Mouse (Mus musculus): ENCODE measurements around the gene Lipk.

Lipk gene

DNA sequence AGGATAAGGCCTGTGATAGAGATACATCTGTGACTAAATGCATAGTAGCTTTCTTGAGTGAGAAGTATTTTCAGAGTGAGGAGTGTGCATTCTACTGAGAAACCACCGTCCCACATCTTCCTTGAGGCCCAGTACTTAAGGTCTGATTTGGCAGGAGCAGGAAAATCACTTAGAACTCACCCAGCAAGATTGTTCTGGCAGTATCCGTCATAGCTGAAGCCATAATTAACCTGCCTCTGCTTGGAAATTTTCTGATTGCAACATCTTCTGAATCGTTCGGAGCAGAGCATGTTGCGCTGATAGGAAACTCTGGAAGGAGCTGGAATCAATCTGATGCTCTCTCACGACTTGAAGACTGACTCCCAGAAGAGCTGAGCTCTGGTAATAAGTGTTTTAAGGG lies at the start of gene Lipk:
Lipk (plus strand) TSS at position 289 of the 400 bp plus-strand sequence.
- DNase-seq (ENCODE audit: low spot score), result no peak

DNA sequence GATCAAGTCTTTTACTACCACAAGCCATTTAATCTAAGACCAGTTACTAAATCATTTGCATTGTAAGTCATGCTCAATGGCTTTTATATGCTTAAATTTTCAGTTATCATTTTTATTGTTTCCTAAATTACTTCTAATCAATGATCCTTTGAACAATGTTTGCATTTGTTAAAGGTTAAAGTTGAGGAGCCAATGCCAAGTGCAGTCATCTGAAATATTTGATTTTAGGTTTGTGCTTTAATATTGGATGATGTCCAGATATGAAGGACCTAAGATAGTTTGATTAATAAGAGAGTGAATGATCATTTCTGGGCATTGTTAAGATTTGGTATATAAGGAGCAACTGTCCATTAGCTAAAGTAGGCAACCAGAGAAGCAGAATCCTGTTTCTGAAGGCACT lies 47.2 kb upstream of the Lipk start, which contains the start of gene Lipf:
Lipf (plus strand) TSS at position 301 of the 400 bp plus-strand sequence.
- no peak for DNase-seq (ENCODE audit: low spot score)

DNA sequence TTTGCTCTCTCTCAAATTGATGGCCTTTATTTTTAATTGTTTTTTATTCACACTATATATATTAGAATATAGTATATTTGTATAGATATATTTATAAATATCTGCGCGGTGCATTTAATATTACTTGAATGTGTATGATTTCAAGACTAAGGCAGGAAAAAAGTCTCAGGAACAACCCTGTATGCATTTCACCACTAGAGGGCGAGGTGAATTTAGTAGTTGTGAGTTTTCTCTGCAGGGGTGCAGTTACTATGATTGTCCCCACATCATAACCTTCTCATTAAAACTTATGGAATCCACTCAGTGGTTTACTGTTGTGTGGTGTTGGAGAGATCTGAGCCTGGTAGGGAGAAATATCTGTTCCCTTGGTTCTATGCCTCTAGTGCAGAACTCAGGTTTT lies 29.1 kb upstream of the Lipk start:
- DNase-seq (ENCODE audit: low spot score), result peak; percentile 61

DNA sequence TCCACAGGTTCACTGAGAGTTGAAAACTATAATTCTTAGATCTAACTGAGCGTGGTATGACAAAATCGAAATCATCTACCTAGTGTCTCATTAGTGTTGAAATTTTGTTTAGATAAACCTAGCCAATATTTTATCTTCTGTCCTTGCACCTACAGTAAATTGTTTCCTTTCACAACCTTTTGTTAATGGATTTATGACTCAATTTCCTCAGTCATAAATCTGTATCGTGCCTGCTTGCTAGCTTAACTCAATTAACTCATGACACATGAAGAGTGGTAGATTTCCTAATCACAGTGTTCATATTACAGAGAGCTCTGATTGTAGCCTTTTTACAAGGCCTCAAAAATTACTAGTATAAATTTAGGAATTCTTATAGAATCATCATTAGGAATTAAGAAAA lies 25.0 kb upstream of the Lipk start:
- DNase-seq (ENCODE audit: low spot score), result peak; percentile 10

DNA sequence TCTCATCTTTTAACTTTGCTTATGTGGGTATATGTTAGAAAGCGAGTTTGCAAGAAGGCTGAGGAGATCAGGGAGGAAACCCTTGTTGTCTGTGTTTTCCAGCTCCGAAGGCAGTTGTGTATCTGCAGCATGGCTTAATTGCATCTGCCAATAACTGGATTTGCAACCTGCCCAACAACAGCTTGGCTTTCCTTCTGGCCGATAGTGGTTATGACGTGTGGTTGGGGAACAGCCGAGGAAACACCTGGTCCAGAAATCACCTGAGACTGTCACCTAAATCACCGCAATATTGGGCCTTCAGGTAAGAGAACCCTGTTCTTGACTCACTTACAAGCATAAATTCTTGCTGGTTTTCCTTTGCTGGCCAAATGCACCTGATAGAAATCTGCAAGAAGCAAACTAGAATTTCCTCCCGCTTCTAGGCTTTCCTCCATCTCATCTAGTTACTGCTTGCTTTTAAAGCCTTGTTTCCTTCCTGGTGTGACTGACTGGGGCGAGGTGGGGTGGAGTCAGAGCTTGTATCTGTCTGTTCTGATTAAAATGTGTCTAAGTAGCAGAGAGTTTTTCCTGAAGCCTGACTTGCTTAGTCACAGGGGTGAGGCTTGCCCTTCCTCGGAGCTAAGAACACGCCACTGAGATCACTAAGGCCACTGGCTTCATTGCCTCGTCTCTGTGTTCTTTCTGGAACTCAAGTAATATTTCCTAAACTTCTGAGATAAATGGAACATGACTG lies 13.5 kb downstream of the Lipk start:
- no peak for DNase-seq (ENCODE audit: low spot score)

DNA sequence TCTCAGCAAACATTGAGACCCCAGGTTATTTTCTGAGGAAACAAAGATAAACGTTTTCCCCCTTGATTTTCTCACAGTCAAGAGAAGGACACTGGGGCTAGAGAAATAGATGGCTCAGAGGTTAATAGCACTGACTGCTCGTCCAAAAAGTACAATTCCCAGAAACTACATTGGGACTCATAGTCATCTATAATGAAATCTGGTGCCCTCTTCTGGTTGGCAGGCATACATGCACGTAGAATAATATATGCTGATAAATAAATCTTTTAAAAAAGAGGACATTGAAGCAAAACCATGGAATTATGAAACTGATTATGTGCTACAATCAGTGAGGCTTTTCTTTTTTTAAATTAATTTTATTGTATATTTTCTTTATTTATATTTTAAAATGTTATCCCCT lies 14.7 kb downstream of the Lipk start:
- DNase-seq (ENCODE audit: low spot score), result peak; percentile 42

DNA sequence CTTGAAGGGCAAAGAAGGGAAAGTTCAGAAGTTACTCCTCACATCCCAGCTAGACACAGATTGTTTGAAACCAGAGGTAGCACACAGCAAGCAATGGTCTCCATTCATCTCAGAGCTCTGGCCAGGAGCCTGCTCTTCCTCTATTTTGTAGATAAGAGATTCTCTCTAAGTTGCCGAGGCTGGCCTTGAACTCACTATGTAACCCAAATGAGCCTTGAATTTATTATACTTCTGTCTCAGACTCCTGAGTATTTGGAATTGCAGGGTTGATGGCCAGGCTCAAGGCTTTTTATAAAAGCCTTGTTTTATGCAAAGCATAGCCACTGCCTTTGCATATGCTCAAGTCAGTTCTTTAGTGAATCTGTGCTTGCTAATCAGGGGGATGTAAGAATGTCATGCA lies 31.6 kb downstream of the Lipk start:
- no peak for DNase-seq (ENCODE audit: low spot score)

DNA sequence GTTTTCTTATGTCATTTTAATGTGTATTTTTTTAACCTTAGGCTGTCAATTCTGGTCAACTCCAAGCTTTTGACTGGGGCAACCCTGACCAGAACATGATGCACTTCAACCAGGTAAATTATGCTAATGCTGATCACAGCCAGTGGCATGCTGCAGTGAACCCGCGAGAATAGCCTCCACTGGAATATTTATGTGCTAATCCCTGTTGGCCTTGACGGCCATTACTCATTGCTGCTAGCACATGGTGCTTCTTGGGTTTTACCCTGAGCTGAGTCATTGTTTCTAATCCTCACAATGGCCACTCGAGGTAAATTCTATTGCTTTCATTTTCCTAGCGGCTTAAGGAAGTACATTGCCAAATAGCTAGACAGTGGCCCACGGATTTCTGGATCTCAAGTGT lies 34.9 kb downstream of the Lipk start:
- DNase-seq (ENCODE audit: low spot score), result peak; percentile 9

DNA sequence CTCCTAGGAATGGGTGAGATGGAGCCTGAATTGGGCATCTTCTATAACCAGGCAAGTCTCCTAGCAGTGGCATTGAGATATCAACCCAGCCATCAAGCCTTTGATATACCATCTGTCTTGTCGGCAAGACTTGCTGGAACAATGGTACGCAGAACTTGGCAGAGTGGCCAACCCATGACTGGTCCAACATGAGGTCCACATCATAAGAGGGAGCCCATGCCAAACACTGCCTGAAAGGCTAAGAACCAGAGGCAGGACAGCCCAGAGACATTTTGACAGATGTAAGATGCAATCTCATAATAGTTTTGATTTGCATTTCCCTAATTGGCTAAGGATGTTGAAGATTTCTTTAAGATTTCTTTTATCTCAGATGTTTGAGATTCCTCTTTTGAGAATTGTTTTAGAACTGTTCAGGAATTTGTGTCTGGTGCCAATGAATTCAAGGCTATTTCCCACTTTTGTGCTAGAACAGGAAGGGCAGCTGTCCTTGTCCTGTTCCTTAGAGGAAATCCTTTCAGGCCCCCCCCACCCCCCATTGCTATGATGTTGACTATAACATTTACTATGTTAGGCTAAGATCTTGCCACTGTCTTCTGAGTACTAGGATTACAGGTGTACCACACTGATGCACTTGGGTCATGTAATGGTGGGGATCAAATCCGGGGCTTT lies 41.4 kb downstream of the Lipk start:
- no peak for DNase-seq (ENCODE audit: low spot score)

DNA sequence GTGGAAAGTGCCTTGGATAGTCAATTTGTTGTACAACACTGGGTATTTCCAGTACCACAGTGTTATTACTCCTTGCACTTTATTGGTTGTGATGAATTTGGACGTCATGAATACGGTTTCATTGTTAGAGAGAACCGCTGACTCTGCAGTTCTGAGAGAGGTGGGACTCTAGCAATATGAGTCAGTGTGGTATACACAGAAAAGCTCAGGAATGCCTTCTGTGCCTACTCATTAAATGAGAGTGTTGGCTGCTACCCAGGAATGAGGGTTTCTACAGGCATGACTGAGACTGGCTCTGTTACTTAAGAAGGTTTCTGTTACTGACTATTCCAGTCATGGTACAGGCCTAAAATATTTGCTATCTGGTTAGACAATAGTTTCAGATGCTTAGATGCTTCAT lies 43.4 kb downstream of the Lipk start:
- DNase-seq (ENCODE audit: low spot score), result no peak

DNA sequence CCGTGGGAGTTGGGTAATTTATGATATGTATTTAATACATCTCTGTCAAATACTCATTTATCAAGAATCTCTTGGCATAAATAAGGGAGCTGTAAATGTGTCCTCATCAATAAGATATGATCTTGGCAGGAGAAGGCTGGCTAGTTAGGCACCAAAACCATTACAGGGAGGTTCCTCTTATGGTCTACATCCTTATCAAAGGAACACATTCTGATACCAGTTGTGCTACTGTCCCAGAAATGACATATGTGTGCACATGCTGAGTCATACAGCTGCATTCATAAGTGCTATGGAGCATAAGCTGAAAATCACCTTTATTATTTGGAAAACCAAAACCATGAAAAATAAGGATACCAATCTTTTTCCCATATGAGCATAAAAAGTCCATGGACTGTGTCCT lies 55.5 kb downstream of the Lipk start:
- DNase-seq (ENCODE audit: low spot score), result no peak

DNA sequence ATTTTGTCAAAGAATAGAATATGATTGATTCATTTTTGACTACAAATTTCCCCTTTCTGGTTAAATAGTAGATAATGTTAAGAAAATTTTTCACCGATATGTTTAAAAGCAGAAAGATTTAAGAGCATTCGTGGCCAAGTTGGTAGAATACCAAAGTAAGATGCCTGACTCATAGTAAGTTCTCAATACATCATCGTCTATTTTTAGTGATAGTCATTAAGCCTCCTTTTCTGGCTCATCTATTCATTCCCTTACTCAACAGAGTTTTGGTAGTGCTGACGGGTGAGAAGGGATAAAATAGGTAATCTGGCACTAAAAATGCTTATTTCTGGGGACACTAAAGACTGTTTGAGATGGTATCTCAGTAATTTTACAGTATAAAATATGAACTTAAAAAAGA lies 56.0 kb downstream of the Lipk start:
- no peak for DNase-seq (ENCODE audit: low spot score)

DNA sequence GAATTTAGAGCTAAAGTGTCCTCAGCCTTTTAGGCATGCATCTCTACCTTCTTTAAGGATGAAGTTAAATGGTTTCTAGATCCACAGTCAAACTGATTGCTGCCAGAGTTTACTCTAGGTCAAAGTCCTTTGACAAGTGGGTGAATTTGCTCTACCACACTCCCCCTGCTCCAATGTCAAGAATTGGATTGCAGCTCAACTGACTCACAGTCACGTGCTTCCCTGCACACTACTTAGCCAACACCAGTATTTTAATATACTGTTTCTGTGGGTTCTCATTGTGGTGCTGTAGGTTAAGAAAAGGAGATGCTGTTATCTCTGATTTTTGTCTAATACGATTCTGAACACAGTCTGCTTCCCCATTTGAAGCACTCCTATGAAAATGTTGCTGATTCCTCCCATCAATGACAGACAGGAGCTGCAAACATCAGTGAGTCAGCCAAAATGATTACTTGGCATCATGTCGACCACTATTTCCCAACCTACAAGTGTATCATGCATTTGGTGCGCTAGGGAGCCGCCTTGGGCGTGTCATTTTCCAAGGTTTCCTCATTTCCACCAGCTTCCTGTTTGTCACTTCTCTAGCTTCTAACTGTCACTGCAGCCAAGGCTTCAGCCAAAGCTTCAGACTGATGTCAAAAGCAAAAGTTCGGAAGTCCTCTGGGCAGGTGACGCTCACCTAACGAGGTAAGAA lies 58.8 kb downstream of the Lipk start, which contains the start of gene Lipn:
Lipn (plus strand) TSS at position 580 of the 694 bp plus-strand sequence.
- DNase-seq (ENCODE audit: low spot score), result no peak

DNA sequence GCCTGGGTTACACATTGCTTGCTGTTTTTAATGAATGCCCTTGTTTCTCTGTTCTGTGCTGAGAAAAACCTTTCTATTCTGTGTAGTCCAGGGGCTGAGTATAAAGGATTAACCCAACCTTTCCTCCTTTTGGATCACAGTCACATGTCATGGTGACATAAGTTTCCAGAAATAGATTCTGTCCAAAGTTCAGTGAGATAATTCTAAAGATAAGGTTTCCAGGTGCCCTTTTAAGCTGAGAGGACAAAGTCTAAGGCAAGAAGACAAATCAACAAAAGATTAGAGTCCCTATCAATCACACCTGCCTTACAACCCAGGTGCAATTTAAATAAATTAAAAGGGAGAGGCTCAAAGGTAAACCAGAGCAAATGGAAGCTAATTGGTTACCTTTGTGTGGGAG lies 66.1 kb downstream of the Lipk start:
- DNase-seq (ENCODE audit: low spot score), result no peak

DNA sequence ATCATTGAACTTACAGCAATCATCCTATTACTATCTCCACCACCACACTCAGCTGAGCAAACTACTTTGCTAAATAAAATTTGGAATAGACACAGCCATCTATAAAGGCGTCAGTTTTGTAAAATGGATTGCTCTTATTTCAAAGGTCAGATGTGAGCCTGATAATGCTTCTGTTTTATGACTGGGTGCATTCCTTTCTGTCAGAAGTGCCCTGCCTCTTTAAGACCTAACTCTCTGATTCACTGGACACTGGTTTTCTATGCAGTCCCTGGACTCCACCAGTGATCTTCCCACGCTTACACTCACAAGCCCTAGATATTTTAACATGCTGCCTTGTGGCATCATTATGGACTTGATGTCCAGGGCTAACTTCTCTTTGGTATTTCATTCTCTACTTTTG lies 70.0 kb downstream of the Lipk start:
- DNase-seq (ENCODE audit: low spot score), result no peak

DNA sequence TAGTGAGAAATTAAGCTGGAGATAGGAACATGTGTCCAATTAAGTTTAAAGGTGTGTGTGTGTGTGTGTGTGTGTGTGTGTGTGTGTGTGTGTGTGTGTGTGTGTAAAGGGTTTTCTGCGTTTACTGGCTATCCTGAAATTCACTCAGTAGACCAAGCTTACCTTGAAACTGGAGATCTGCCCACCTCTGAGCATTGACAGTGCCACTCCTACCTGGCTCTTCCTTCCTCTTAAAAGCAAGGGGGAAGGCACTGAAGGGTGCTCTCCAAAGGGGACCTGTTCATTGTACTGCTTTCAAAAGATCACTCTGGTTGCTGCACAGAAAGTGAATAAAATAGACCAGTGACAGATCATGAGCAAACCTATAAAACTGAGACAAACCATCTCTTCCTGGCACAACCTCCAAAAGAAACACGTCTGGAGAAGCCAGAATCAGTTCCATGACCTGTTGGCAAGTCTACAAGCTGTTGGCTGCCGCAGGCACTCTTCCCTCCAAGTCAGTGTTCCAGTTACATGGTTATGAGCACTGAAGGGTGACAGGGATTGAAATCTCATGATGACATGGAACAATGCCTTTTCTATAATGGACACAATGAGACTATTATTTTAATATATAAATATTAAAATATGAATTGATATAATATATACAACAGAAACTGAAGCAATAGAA lies 81.1 kb downstream of the Lipk start:
- no peak for DNase-seq (ENCODE audit: low spot score)

DNA sequence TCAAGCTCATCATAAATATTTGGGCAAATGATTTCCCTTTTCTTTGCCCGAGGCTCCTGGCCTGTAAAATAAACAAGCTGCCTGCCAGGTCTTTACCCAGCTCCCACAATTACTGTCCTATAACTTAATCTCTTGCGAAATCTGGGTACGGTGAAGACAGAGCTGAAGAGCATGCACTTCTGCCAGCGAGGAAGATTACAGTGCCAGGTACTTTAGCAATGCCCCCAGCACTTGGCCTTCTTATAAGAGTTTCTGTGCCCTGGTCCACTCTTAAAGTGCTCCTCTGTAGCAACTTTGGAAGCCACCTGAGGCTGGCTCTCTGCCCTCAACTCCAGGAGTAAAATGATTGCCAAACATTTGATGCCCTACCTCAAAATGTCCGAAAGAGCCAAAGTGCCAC lies 87.3 kb downstream of the Lipk start:
- no peak for DNase-seq (ENCODE audit: low spot score)

DNA sequence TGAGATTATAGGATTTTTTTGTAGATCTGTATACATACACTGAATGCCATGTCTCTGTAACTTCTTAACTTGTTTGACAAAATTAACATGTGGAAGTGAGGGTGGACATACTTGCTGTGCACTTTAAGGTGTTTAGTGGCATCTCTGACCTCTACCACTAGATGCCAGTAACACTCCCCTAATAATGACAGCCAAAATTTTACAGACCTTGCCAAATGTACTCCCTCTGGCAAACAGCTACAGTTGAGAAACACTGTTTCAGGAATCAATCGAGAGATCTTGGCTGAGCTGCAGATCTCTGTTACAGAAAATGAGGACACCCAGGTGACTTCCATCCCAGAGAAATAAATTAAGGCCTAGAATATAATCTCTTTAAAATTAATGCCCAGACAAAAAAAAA lies 88.1 kb downstream of the Lipk start:
- DNase-seq (ENCODE audit: low spot score), result no peak

All from embryo, embryonic 10.5 days (tissue).